Mouse (Mus musculus) heart, postnatal 4 days (tissue): ENCODE measurements around the gene Nosip. TPM values are rescaled to one million over a fixed set of nuclear protein-coding genes. Genes with fewer than 3 reads are reported as not detected.
A peak's percentile ranks its signal among the peaks of the same experiment; 100 is the strongest.
"Not testable (repeated sequence)": the region's sequence is repeated elsewhere in the genome, so short reads cannot be mapped to it uniquely, and the experiment has no call there.

Experiments
- DNase-seq: peaks from one replicate; pipeline ENCODE4 v3.0.0; 2021
- microRNA-seq, 2 experiments: library from miRNA; unstranded; fragments of <30 nt; microRNA quantifications; one replicate each; pipeline ENCODE4 v1.2.0; 2021 to 2022
- total RNA-seq, 2 experiments: library from RNA; stranded (reverse); gene quantifications; 2 replicates each; pipeline ENCODE4 v1.2.3; 2021

The Nosip gene
- total RNA-seq, 2 experiments from 2014 or later, result 31.7 to 34.6 TPM

DNA sequence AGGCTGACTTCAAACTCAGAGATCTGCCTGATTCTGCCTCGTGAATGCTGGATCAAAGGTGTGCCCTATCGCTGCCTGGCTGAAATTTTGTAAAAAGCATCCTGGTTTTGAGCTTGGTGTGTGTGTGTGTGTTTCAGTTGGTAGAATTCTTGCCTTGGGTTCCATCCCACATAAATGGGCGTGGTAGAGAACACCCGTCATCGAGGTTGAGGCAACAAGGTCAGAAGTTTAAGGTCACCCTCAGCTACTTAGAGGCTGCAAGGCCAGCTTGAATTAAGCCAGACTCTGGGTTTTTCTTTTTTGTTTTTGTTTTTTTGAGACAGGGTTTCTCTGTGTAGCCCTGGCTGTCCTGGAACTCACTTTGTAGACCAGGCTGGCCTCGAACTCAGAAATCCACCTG, 56.1 kb downstream of the Nosip start:
- no peak for DNase-seq

DNA sequence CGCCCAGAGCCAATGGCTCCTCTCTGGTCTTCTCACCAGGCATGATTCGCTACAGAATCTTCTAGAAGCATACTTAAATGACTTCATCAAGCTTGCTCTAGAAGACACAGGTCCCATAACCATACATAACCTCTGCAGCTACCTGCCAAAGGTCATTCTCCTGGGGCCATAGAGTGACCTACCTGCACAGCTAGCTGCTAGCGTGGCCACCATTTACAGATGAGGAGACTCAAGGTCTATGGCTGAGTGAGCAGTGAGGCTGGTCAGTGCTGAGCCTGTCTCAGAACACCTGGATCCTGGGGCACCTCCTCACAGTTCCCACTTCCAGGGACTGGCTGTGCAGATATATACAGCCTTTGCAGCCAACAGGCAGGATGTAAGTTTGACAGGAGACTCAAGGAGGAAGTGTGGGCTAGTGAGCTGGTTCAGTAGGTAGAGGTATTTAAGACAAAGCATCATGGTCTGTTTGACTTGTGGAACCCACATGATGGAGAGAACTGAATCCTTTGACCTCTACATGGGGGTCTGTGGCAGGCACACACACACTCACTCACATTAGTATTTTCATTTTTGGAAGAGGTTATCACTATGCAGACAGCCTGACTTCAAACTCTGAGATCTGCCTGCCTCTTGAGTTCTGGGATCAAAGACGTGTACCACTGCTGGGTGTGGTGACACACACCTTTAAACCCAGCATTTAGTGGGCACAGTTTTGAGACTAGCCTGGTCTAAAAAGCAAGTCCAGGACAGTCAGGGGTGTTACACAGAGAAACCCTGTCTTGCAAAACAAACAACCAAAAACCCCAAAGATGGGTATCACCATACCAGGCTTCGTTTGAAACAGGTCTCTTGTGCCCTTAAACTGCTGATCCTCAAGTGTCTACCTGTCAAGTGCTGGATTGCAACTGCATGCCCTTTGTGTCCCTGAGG, 57.8 kb downstream of the Nosip start:
- no peak for DNase-seq

DNA sequence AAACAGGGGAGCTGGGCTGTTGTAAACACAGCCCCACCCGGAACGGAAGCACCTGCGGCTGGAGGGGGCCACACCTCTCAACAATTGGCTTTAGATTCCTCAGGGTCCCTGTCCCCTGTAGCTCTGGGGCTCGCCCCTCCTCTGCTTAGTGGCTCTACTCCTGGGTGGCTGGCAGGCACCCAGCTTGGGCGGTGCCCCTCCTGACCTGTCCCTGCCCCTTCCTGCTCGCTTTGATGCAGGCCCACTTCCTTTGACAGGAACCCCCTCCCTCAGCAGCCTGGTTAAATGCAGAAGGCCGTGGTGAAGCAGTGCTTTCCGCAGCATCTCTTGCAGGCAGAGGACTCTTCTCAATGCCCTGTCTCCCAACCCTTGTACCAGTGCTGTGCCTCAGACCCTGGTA, 59.2 kb downstream of the Nosip start:
- DNase-seq, result peak; percentile 65

DNA sequence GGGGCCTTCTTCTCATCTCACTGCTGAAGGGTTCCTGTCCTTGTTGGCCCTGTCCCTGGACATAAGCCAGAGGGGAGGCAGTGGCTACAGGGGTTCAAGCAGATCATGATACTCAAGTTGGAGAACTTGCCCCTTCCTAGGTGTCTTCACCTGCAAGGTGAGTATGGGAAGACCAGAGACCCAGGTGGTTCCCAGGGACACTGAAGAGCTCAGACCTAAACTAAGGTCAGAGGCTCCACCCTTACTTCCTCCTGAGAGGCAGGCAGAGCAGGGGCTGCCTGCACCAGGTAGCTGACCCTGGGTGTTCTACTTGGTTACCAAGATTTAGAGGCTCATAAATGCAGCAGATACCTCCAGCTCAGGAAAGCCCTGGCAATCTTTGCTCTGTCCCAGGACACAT, 59.7 kb downstream of the Nosip start:
- no peak for DNase-seq

DNA sequence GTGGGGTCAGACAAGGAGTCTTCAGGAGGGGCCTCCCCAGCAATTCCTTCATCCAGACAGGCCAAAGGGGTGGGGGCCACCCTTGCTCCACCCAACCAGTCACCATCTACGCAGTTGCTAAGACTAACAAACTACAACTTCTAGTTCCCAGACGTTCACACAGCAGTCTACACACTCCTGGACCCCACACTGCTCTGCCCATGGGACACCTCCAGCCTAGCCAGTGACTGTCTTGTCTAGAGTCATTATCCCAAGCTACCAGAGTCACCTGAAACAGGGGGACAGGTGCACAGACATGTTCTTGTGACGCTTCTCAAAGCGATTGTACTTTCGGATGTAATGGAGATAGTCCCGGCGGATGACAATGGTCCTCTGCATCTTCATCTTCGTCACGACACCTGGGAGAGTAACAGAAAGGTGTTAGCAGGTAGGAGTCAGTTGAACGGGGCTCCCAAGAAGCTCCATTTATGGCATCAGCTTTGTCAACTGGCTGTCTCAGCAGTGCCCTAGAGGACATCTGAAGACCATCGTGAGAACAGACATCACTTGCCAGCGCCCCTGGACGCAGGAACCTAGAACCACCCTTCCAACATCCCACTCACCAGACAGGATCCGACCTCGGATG, 60.4 kb downstream of the Nosip start:
- DNase-seq, result no peak

DNA sequence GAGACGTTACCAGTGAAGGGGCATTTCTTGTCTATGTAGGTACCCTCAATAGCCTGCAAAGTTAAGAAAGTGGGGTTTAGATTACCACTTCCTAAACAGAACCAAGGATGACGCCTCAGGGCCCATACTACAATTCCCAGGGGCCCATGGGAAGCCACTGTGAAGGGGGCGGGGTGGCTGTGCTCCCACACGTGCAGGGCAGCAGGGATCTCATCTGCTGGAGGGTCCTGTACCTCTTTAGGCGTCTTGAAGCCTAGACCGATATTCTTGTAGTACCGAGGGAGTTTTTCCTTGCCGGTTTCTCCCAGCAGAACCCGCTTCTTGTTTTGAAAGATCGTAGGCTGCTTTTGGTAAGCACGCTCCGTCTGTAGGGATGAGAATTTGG, 60.9 kb downstream of the Nosip start:
- peak; percentile 51 for DNase-seq

DNA sequence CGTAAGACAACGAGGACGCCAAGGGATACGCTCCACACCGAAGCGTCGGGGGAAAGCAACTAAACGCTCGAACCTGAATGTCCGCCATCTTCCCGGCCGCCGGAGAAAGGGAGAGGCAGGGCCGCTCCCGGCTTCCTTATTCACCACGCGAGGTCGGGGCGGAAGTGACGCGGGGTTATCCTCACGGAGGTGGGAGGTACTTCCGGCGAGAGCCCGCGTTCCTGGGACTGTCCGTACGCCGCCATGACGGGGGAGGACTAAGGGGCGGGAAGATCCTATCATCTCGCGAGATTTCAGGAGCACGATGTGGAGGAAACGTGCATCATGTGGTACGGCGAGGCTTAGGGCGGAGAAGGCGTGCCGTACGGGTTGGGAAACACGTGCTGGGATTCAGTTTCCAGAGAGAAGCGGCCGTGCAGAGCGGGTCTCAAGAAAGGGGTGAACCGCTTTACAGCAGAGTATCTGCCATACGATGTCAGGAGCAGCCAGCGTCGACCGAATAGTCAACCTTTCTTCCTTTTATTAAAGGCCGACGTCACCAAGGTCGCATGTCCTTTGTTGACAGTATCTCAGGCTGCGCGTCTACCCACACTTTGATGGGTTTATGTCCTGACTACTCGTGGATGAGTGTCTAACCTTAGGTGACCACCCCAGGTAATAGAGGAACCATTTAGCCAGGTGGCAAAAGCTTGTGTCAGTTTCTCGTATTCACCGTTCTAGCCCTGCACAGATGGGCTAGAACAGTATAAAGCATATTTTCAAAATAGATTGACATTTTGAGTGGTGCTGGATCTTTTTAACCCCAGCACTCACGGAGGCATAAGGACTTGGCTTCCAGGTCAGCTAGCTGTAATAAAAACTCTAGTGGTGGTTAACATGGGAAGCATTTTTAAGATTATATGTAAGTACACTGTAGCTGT, 62.3 kb downstream of the Nosip start, which contains the start of gene Rps11:
Gene Rps11 (minus strand): TSS at position 216 of the 920 bp plus-strand sequence.
- DNase-seq, result peak; percentile 99

DNA sequence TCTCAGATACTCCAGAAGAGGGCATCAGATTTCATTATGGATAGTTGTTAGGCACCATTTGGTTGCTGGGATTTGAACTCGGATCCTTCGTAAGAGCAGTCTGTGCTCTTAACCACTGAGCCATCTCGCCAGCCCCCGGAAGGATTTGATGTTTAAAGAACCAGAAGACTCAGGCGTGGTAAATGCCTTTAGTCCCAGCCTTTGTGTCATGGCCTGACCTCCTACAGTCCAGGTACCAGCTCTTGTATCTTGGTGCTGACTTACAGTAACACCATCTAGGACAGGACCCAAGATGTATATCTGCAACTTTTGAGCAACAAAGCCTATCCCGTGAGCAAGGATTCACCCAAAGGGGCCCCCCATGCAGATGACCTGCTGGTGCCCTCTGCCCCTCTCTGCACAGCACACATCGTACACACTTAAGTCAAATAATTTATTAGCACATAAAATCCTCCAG, 62.9 kb downstream of the Nosip start:
- no peak for DNase-seq

DNA sequence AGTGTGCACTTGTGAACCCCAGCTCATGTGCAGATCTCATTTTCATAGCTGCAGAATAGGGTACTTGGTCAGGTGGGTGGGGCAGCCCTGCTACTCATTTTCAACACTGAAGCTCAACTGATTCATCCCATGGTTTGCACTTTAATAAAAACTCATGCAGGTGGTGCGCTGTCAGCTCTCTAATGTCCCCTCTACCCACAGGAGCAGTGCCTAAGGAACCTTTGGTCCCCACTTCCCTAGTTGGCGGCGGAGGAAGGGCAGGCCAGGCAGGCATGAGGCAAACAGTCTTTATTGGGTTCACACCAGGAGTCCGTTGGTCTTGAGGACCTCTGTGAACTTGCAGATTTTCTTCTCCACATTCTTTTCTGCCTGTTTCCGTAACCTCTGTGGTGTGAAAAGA, 63.4 kb downstream of the Nosip start:
- DNase-seq, result not testable (repeated sequence)

DNA sequence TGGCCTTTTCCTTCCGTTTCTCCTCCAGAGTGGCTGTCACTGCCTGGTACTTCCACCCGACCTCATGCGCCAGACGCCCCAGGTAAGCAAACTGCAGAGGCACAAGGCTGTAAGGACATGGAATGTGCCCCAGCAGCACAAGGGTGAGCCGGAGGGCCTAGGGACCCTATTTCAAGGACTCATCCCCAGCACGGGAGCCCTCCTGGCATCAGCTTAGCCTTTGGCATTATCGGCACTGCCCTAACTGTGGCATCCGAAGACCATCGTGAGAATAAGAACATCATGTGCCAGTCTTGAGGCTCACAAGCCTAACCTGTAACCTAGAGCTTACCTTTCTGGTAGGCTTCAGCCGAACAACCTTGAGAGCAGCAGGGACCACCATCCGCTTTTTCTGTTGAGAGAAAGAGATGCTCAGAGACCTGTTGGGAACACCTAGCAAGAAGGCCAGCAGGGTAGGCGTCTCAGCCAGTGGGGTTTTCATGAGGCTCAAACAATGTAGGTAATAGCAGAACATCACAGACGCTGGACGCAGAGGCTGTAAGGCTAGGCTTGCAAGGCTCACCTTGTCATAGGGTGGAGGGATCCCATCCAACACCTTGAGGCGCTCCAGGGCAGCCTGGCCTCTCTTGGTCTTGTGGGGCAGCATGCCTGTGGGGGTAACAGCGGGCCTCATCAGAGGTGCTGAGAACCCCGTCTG, 64.1 kb downstream of the Nosip start:
- no peak for DNase-seq

DNA sequence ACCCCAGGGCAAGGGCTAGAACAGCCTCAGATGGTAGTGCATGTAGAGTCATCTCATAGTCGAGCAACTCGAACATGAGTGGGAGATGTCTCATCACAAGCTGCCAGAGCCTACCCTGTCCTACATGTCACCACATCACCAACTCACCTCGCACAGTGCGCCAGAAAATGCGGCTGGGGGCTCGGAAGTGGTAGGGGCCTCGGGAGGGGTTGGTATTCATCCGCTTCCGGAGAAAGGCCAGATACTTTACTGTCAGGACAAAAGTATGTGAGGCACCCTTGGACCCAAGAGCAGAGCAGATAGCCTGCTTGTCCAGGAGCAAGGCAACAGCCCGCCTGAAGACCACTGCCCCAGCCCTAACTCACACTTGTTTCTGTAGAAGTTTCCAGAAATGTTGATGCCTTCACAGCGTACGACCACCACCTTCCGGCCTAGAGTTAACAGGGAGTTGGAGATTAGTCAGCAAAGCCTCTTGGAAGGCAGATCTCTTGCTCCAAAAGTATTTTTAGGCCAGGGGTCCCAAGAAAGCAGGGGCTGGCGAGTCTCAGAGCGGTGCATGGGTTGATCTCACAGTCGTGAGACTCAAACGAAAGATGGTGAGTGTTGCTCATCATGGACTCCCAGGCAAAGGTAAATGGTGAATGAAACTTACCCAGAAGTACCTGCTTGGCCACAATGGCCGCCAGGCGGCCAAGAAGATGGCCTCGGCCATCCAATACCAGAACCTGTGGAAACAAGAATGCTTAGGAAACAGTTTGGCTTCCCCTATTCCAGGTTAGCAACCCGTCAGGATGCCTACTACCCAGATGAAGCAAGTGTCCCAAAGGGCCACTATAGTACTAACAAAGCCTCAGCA, 64.8 kb downstream of the Nosip start:
- no peak for DNase-seq

Small RNA genes within 50 kb of the gene (microRNA-seq; reads per million reads assigned to microRNA genes)
- gene Mir150 (221 to 331 reads per million in 2 experiments), gene Mir5121 (9.6 to 13.5 reads per million in 2 experiments), gene Mir7054 (0.82 to 3.1 reads per million in 2 experiments)

Other genes with a start within 250 kb of the Nosip start
- gene Nup62, start 246.3 kb upstream of the Nosip start, total RNA-seq, result 10 to 100 TPM; 69.3 to 69.9 TPM
- 1 to 10 TPM; 1.4 to 2.0 TPM for gene Il4i1, start 246.0 kb upstream of the Nosip start, total RNA-seq
- 10 to 100 TPM; 34.9 to 37.2 TPM for gene Atf5, start 245.8 kb upstream of the Nosip start, total RNA-seq
- gene Akt1s1, start 213.4 kb upstream of the Nosip start, total RNA-seq, result 10 to 100 TPM; 70.6 to 82.6 TPM
- gene Tbc1d17, start 213.3 kb upstream of the Nosip start, total RNA-seq, result 10 to 100 TPM; 33.0 to 38.0 TPM
- 10 to 100 TPM; 19.6 to 19.9 TPM for gene Pnkp, start 205.3 kb upstream of the Nosip start, total RNA-seq
- gene Ptov1, start 192.6 kb upstream of the Nosip start, total RNA-seq, result 100 to 1,000 TPM; 237 to 248 TPM
- gene Med25, start 169.7 kb upstream of the Nosip start, total RNA-seq, result 10 to 100 TPM; 74.6 to 76.3 TPM
- gene Fuz, start 166.3 kb upstream of the Nosip start, total RNA-seq, result 10 to 100 TPM; 10.7 to 10.8 TPM
- 10 to 100 TPM; 96.9 to 99.4 TPM for gene Ap2a1, start 132.9 kb upstream of the Nosip start, total RNA-seq
- not detected for gene Tsks, start 119.2 kb upstream of the Nosip start, total RNA-seq
- gene Cpt1c, start 87.6 kb upstream of the Nosip start, total RNA-seq, result 1 to 10 TPM; 4.4 to 5.1 TPM
- gene Prmt1, start 75.9 kb upstream of the Nosip start, total RNA-seq, result 100 to 1,000 TPM; 306 to 324 TPM
- gene Irf3, start 64.8 kb upstream of the Nosip start, total RNA-seq, result 10 to 100 TPM; 42.0 to 43.0 TPM
- gene Bcl2l12, start 63.7 kb upstream of the Nosip start, total RNA-seq, result 10 to 100 TPM; 21.7 to 25.2 TPM
- 10 to 100 TPM; 78.5 to 80.3 TPM for gene Scaf1, start 46.1 kb upstream of the Nosip start, total RNA-seq
- gene Rras, start 44.5 kb upstream of the Nosip start, total RNA-seq, result 10 to 100 TPM; 71.2 to 73.4 TPM
- 10 to 100 TPM; 35.4 to 36.7 TPM for gene Prr12, start 9.5 kb upstream of the Nosip start, total RNA-seq
- gene Prrg2, start 248 bp downstream of the Nosip start, total RNA-seq, result 10 to 100 TPM in 1 of 2 experiments, 1 to 10 TPM in 1; 9.5 to 10.2 TPM
- gene Rcn3, start 29.8 kb downstream of the Nosip start, total RNA-seq, result 10 to 100 TPM; 88.0 to 90.9 TPM
- 10 to 100 TPM; 35.3 to 41.1 TPM for gene Fcgrt, start 41.4 kb downstream of the Nosip start, total RNA-seq
- 100 to 1,000 TPM; 846 to 864 TPM for gene Rps11, start 62.0 kb downstream of the Nosip start, total RNA-seq
- gene Rpl13a, start 66.3 kb downstream of the Nosip start, total RNA-seq, result 1,000 to 10,000 TPM; 1,039 to 1,207 TPM
- not detected for gene Gm45713, start 73.8 kb downstream of the Nosip start, total RNA-seq
- gene Flt3l, start 74.0 kb downstream of the Nosip start, total RNA-seq, result 1 to 10 TPM; 1.5 to 2.1 TPM
- gene Pih1d1, start 91.9 kb downstream of the Nosip start, total RNA-seq, result 10 to 100 TPM; 58.5 to 67.0 TPM
- gene Aldh16a1, start 92.2 kb downstream of the Nosip start, total RNA-seq, result 10 to 100 TPM; 44.8 to 53.8 TPM
- 10 to 100 TPM in 1 of 2 experiments, 1 to 10 TPM in 1; 9.1 to 12.4 TPM for gene Slc17a7, start 101.5 kb downstream of the Nosip start, total RNA-seq
- gene Gfy, start 117.1 kb downstream of the Nosip start, total RNA-seq, result not detected
- not detected for gene Pth2, start 118.6 kb downstream of the Nosip start, total RNA-seq
- gene Ccdc155, start 142.5 kb downstream of the Nosip start, total RNA-seq, result under 1 TPM in 1 of 2 experiments, not detected in 1; 0.25 TPM
- not detected for gene Dkkl1, start 149.7 kb downstream of the Nosip start, total RNA-seq
- gene Tead2, start 153.3 kb downstream of the Nosip start, total RNA-seq, result 10 to 100 TPM; 66.4 to 69.4 TPM
- 1 to 10 TPM; 2.1 to 3.6 TPM for gene Cd37, start 176.7 kb downstream of the Nosip start, total RNA-seq
- under 1 TPM in 1 of 2 experiments, not detected in 1; 0.18 TPM for gene Slc6a16, start 178.7 kb downstream of the Nosip start, total RNA-seq
- gene Slc6a21, start 215.1 kb downstream of the Nosip start, total RNA-seq, result not detected